Mouse (Mus musculus): ENCODE results near the gene Ninl.

Gene Ninl

GRCm38 (mm10) chr2:150904936-150905450 is 134.2 kb downstream of the Ninl start, which contains the start of gene Gins1:
TSS of gene Gins1 (plus strand) at chr2:150905400.
- DNase-seq (ENCODE audit: low read depth, low spot score), result no peak

- DNase-seq (ENCODE audit: low read depth, low spot score), result peak; percentile 95
Measured at GRCm38 (mm10) chr2:150904272-150904935, 134.8 kb downstream of the Ninl start, which contains the start of gene Abhd12. TSS of gene Abhd12 (minus strand) at chr2:150904741.

- DNase-seq (ENCODE audit: low read depth, low spot score), result no peak
Measured at GRCm38 (mm10) chr2:150902347-150902746, 136.8 kb downstream of the Ninl start.

DNA sequence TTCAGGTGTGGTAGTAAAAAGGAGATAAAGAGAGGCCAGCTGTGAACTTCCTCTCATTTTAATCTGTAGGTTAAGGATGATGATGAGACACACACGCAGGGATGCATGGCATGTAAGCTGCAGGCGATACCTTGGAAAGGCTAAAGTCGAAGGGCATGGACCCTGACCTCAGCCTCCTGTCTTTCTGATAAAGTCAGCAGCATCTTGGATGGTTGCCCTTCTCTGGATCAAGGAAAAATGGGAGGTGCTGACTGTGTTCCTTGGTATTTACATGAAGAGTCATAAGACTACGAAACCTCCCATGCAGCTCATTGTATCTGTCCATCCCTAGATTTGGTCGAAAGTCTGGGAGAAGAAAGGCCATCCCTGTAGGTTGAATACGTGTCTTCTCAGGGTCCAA is 138.8 kb downstream of the Ninl start:
- no peak for DNase-seq (ENCODE audit: low read depth, low spot score)

DNA sequence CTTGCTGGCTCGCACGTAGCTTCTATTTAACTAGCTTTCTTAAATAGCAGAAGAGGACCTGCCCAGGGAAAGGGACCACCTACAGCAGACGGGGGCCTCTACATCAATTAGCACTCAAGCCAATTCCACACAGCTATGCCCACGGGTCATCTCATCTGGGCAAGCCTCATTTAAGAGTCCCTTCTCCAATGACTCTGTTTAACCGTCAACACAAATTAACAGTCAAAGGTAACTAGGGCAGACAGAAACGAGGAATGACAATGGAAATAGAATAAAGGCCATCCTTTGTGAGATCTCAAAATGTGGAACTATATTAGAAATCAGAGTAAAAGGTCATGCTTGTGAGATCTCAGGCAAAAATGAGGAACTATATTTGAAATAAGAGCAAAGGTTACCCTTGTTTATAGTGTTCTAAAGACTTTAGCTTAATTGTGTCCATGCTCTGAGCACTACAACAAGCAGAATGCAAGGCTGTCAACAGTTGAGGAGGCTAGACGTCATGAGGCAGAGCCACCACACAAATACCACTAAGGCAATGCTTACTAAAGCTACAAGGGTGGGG is 143.4 kb downstream of the Ninl start:
- DNase-seq (ENCODE audit: low read depth, low spot score), result no peak

DNA sequence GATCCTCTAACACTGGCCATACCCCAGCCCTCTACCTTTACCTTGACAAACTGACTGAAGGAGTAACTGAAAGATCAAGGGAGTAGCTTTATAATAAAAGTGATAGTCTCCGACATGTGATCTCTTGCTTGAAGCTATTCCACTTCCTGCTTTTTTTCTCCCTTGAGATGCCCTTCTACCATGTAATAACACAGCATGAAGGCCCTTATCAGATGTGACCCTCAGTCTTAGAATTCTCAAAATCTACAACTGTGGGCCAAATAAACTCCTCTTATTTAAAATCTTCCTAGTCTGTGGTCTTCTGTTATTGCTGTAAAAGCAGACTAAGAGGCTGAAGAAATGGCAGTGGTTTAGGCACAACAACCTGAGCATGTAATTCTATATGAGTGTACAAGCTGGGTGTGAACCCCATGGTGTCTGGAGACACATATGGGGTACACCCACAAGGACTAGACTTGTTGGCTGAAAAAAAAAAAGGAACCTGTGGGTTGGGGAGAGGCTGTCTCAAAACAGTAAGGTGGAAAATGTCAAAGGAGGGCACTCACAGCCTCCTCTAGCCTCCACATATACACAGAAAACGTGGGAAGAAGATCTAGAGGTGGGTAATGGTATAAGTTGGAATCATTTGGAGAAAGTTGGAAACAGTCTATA is 144.4 kb downstream of the Ninl start:
- no peak for DNase-seq (ENCODE audit: low read depth, low spot score)

GRCm38 (mm10) chr2:150887370-150887769 is 151.8 kb downstream of the Ninl start:
- DNase-seq (ENCODE audit: low read depth, low spot score), result no peak

DNA sequence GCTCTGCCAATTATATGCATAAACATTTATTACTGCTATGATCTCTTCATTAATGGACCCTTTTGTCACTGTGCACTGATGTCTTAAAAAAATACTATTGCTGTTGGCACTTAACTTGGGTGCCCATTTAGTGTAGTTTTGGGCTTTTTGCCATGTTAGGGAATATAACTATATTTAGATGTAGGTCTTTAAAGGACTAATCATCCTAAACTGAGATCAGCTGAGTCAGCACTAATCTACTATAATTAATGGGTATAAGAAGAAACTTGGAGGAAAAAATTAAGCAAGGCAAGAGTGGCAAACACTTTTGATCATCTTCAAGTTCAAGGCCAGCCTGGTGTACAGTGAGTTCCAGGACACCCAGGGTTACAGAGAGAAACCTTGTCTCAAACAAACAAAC is 152.9 kb downstream of the Ninl start:
- no peak for DNase-seq (ENCODE audit: low read depth, low spot score)

- no peak for DNase-seq (ENCODE audit: low read depth, low spot score)
Measured at GRCm38 (mm10) chr2:150885814-150886213, 153.4 kb downstream of the Ninl start.

DNA sequence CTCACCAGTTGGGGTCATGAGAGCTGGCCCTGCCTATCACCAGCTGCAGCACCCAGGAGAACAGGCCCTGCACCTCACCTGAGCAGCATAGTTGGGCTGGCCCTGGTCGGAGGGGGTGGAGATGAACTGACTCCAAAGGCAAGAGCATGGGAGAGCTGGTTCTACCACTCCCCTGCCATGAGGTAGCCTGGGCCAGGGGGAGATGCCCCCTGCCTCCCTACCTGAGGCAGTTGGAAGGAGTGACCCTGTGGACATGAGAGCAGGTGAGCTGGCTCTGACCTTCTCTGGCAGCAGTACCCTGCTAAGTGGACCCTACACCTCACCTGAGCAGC is 154.4 kb downstream of the Ninl start:
- DNase-seq (ENCODE audit: low read depth, low spot score), result no peak

Data from CD4-positive helper T cell, adult 2 months (primary cell).